9 mouse cellular contexts compared by ENCODE assay signal in genomic region chr17:83025340-83025816, GRCm38 (mm10).
DNase-seq lines count a peak whose midpoint lies in the region; ATAC-seq and TF ChIP-seq lines count a peak whose summit lies in the region.
"Had no signal": no experiment of that assay in that cellular context is flagged by ENCODE, and none has a peak within 500 bp of the region (broad histone marks: within the 10 kb centered on the region; RNA-seq: fewer than 3 reads in every experiment).

No protein-coding gene starts in this region.

- DNase-seq in CD4-positive helper T cell, adult 2 months (ENCODE audit: low read depth, low spot score), result peak; percentile 69
- peak; percentile 90 for DNase-seq in brain, adult 2 months (ENCODE audit: low read depth, low spot score)
- peak; percentile 81 to 85 for DNase-seq in kidney, postnatal 25 days
- peak; percentile 81 for DNase-seq in liver, postnatal 0 days
- DNase-seq in testis, postnatal 10 days (ENCODE audit: low spot score), result peak; percentile 90

- H3K9me3 ChIP-seq in heart, embryonic 12.5 days (replicated peaks), result peaks cover 11% of the 10 kb centered on the region; the same call in 1 of the 2 replicates
- no peaks in the 10 kb centered on the region for H3K9me3 ChIP-seq in liver, postnatal 0 days (ENCODE audit: low read length)
- no peaks in the 10 kb centered on the region for H3K9me3 ChIP-seq in neural tube, embryonic 15.5 days (replicated peaks)

- H3K36me3 ChIP-seq in heart, embryonic 12.5 days, result 0 out of 2 replicates have a peak, but pooled peaks cover 4% of the 10 kb centered on the region
- no peaks in the 10 kb centered on the region for H3K36me3 ChIP-seq in liver, postnatal 0 days (replicated peaks; ENCODE audit: insufficient read depth, low read length)
- H3K36me3 ChIP-seq in neural tube, embryonic 15.5 days, result no peaks in the 10 kb centered on the region
- H3K36me3 ChIP-seq: heart, embryonic 13.5 days had no signal

- no peaks in the 10 kb centered on the region for H3K27me3 ChIP-seq in heart, embryonic 12.5 days (replicated peaks)
- H3K27me3 ChIP-seq in liver, postnatal 0 days (ENCODE audit: insufficient read depth, low read length), result no peaks in the 10 kb centered on the region
- H3K27me3 ChIP-seq in neural tube, embryonic 15.5 days (replicated peaks), result no peaks in the 10 kb centered on the region; the same call in 1 of the 2 replicates
- H3K27me3 ChIP-seq: heart, embryonic 13.5 days had no signal

- TF ChIP-seq POLR2A in embryonic fibroblast, embryonic 13.5 days (IDR thresholded peaks at IDR 0.05; ENCODE audit: low read depth, low read length), result no peak

- no peak overlapping the region for H3K4me2 ChIP-seq in heart, embryonic 12.5 days
- no peak overlapping the region for H3K4me2 ChIP-seq in liver, postnatal 0 days (ENCODE audit: low read depth, low read length)
- H3K4me2 ChIP-seq in neural tube, embryonic 15.5 days, result no peak overlapping the region
- H3K4me2 ChIP-seq: heart, embryonic 13.5 days had no signal

- 18% methylated on average over 5 of the region's 5 CpGs for WGBS in heart, embryonic 12.5 days
- 15% methylated on average over 5 of the region's 5 CpGs for WGBS in liver, postnatal 0 days (ENCODE audit: insufficient replicate concordance)
- WGBS in neural tube, embryonic 15.5 days, result 24% methylated on average over 5 of the region's 5 CpGs

- H3K9ac ChIP-seq in heart, embryonic 12.5 days, result no peak overlapping the region
- no peak overlapping the region for H3K9ac ChIP-seq in liver, postnatal 0 days (replicated peaks)
- H3K9ac ChIP-seq in neural tube, embryonic 15.5 days (replicated peaks), result no peak overlapping the region
- H3K9ac ChIP-seq: heart, embryonic 13.5 days had no signal

- ATAC-seq in heart, embryonic 12.5 days (ENCODE audit: insufficient number of reproducible peaks, low FRiP score), result 0 out of 2 replicates have a peak, but pooled peaks have one; percentile 36
- ATAC-seq in liver, postnatal 0 days, result peak; percentile 93
- peak; percentile 38; the same call in 1 of the 2 replicates for ATAC-seq in neural tube, embryonic 15.5 days (ENCODE audit: low FRiP score)

- H3K27ac ChIP-seq in embryonic fibroblast, embryonic 13.5 days (ENCODE audit: insufficient read depth, low read length), result no peak overlapping the region
- no peak overlapping the region for H3K27ac ChIP-seq in heart, embryonic 12.5 days (ENCODE audit: poor library complexity, severe bottlenecking)
- H3K27ac ChIP-seq in liver, postnatal 0 days (ENCODE audit: low read depth), result no peak overlapping the region
- no peak overlapping the region for H3K27ac ChIP-seq in neural tube, embryonic 15.5 days (replicated peaks)
- H3K27ac ChIP-seq: heart, embryonic 13.5 days had no signal

- no peaks in the 10 kb centered on the region for H3K4me1 ChIP-seq in embryonic fibroblast, embryonic 13.5 days (ENCODE audit: control insufficient read depth, insufficient read depth, low read length)
- no peaks in the 10 kb centered on the region for H3K4me1 ChIP-seq in heart, embryonic 12.5 days (replicated peaks)
- peaks cover 3% of the 10 kb centered on the region; the same call in 1 of the 2 replicates for H3K4me1 ChIP-seq in liver, postnatal 0 days (ENCODE audit: insufficient read depth)
- no peaks in the 10 kb centered on the region for H3K4me1 ChIP-seq in neural tube, embryonic 15.5 days

- TF ChIP-seq EP300 in liver, postnatal 0 days (IDR thresholded peaks at IDR 0.05; ENCODE audit: low read depth), result peak; percentile 28; the same call in 1 of the 2 replicates

- H3K4me3 ChIP-seq in embryonic fibroblast, embryonic 13.5 days (ENCODE audit: insufficient read depth, low read length), result no peak overlapping the region
- H3K4me3 ChIP-seq in heart, embryonic 12.5 days, result no peak overlapping the region
- H3K4me3 ChIP-seq in liver, postnatal 0 days (ENCODE audit: low read depth, low read length), result no peak overlapping the region
- no peak overlapping the region for H3K4me3 ChIP-seq in neural tube, embryonic 15.5 days (replicated peaks)
- H3K4me3 ChIP-seq: heart, embryonic 13.5 days had no signal

- TF ChIP-seq CTCF in embryonic fibroblast, embryonic 13.5 days (IDR thresholded peaks at IDR 0.05; ENCODE audit: borderline replicate concordance, insufficient read depth, low read length), result peak; percentile 53; the same call in 1 of the 2 replicates
- peak; percentile 94 for TF ChIP-seq CTCF in liver, postnatal 0 days (IDR thresholded peaks at IDR 0.05; ENCODE audit: low read depth)

Comparison
In these comparisons a context has a peak if more than half of its experiments do, and no peak if none do; other contexts are left out.
1. ATAC-seq: peak in every context shown above with its lines; median percentile 93 in liver, postnatal 0 days; 38 in neural tube, embryonic 15.5 days; 36 in heart, embryonic 12.5 days.